Mouse (Mus musculus) liver, adult 2 months (tissue): Measurements from ENCODE around the gene Myh14. TPM values are rescaled to one million over a fixed set of nuclear protein-coding genes. Genes with fewer than 3 reads are reported as not detected.
A peak's percentile ranks its signal among the peaks of the same experiment; 100 is the strongest.

Experiments used
- DNase-seq: peaks from one replicate; pipeline ENCODE4 v3.0.0-alpha.2; 2011; ENCODE audit warnings: low read depth, low spot score; ENCODE audit errors: extremely low read depth
- H3K27ac ChIP-seq: fragments of 200-500 bp; replicated peaks from 2 replicates; pipeline ENCODE4 v1.5.1; 2012; ENCODE audit warnings: low read depth, mild to moderate bottlenecking, control low read depth, inconsistent platforms, low read length; ENCODE audit not compliant: insufficient read depth
- H3K27me3 ChIP-seq: fragments of 200-500 bp; 2 replicates; pipeline ENCODE4 v1.6.1; 2012; ENCODE audit warnings: mild to moderate bottlenecking, moderate library complexity, low read length, inconsistent platforms; ENCODE audit not compliant: control insufficient read depth, insufficient read depth
- H3K36me3 ChIP-seq: fragments of 200-500 bp; 2 replicates; pipeline ENCODE4 v1.6.1; 2012; ENCODE audit warnings: low read length, inconsistent platforms; ENCODE audit not compliant: control insufficient read depth, insufficient read depth
- H3K4me1 ChIP-seq: fragments of 200-500 bp; 2 replicates; pipeline ENCODE4 v1.6.1; 2011; ENCODE audit warnings: low read length; ENCODE audit not compliant: control insufficient read depth, insufficient read depth
- H3K4me3 ChIP-seq: fragments of 200-500 bp; 2 replicates; pipeline ENCODE4 v1.5.1; 2011; ENCODE audit warnings: low read depth, mild to moderate bottlenecking, control low read depth, low read length, moderate library complexity; ENCODE audit not compliant: insufficient read depth
- H3K79me2 ChIP-seq: fragments of 200-500 bp; 2 replicates; pipeline ENCODE4 v1.6.1; 2012; ENCODE audit warnings: inconsistent platforms, mild to moderate bottlenecking, low read length, moderate library complexity; ENCODE audit not compliant: control insufficient read depth, insufficient read depth
- H3K9ac ChIP-seq: fragments of 200-500 bp; 2 replicates; pipeline ENCODE4 v1.6.1; 2012; ENCODE audit warnings: low read depth, mild to moderate bottlenecking, control low read depth, inconsistent platforms, low read length
- CTCF ChIP-seq: fragments of 200-500 bp; IDR thresholded peaks from 2 replicates; pipeline ENCODE4 v1.5.1; 2011; ENCODE audit warnings: low read depth, low read length, control low read depth
- POLR2A ChIP-seq: fragments of 200-500 bp; IDR thresholded peaks from 2 replicates; pipeline ENCODE4 v1.6.1; 2011; ENCODE audit warnings: low read length, control low read depth; ENCODE audit not compliant: insufficient read depth; ENCODE audit errors: extremely low read depth
- WGBS: fragments of 180-500 bp; shearing (Covaris S2); methylation state at CpG from one replicate; pipeline ENCODE4 v1.1.7; 2018; 5-methylcytosine and 5-hydroxymethylcytosine counted together
- polyA plus RNA-seq: library from polyadenylated mRNA; depleted of rRNA; stranded (reverse); fragments of >200 nt; gene quantifications from 2 replicates; pipeline ENCODE4 v1.2.3, GENCODE M21; 2012
- total RNA-seq: library from RNA; depleted of rRNA; stranded (reverse); fragments of >200 nt; gene quantifications from 2 replicates; pipeline ENCODE4 v1.2.3, GENCODE M21; 2014

Myh14 gene
- total and polyA plus RNA-seq, 2 experiments = 5.6 to 7.0 TPM

GRCm38 (mm10) chr7:44695223-44695622 is 24.6 kb upstream of the Myh14 start:
- H3K79me2 ChIP-seq = no peaks in the 10 kb centered on the region
- peak; percentile 14 for DNase-seq
- H3K4me3 ChIP-seq = no peak overlapping the region
- TF ChIP-seq CTCF (no peak), POLR2A (no peak)
- H3K9ac ChIP-seq = no peak overlapping the region
- H3K27ac ChIP-seq = no peak overlapping the region
- WGBS = 64% methylated on average over 4 of the region's 4 CpGs
- H3K36me3 ChIP-seq = no peaks in the 10 kb centered on the region
- no peaks in the 10 kb centered on the region for H3K27me3 ChIP-seq
- H3K4me1 ChIP-seq = no peaks in the 10 kb centered on the region; the same call in 1 of the 2 replicates

GRCm38 (mm10) chr7:44693427-44694175 is 23.0 kb upstream of the Myh14 start:
- H3K27ac ChIP-seq = no peak overlapping the region
- H3K79me2 ChIP-seq = no peaks in the 10 kb centered on the region
- no peaks in the 10 kb centered on the region for H3K36me3 ChIP-seq
- WGBS = 68% methylated on average over 10 of the region's 10 CpGs
- TF ChIP-seq POLR2A (no peak), CTCF (no peak)
- H3K27me3 ChIP-seq = no peaks in the 10 kb centered on the region
- no peak overlapping the region for H3K4me3 ChIP-seq
- no peak overlapping the region for H3K9ac ChIP-seq
- no peaks in the 10 kb centered on the region; the same call in 1 of the 2 replicates for H3K4me1 ChIP-seq
- peak; percentile 2 for DNase-seq

DNA sequence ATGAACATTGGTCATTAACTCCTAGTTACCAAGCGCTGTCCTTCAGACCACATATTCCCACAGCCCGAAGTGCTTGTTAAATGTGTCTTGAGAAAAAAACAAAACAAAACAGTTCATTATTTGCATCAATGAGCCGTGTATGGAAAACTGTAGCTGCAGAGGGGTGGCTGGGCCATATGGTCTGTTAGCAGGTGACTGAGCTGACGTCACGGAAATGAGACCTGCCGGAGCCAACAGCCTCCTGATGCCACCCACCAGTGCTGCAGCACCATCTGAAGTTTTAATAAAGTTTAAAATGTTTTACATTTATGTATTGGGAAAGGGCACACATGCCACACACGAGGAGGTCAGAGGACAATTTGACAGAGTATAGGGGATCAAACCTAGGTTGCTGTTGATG is 18.7 kb upstream of the Myh14 start:
- H3K9ac ChIP-seq = no peak overlapping the region
- H3K79me2 ChIP-seq = no peaks in the 10 kb centered on the region
- H3K27ac ChIP-seq = no peak overlapping the region
- H3K36me3 ChIP-seq = no peaks in the 10 kb centered on the region
- H3K4me1 ChIP-seq = no peaks in the 10 kb centered on the region
- no peak overlapping the region for H3K4me3 ChIP-seq
- no peak for DNase-seq
- no peaks in the 10 kb centered on the region for H3K27me3 ChIP-seq
- TF ChIP-seq CTCF (no peak), POLR2A (no peak)
- WGBS = 94% methylated on average over 7 of the region's 7 CpGs

DNA sequence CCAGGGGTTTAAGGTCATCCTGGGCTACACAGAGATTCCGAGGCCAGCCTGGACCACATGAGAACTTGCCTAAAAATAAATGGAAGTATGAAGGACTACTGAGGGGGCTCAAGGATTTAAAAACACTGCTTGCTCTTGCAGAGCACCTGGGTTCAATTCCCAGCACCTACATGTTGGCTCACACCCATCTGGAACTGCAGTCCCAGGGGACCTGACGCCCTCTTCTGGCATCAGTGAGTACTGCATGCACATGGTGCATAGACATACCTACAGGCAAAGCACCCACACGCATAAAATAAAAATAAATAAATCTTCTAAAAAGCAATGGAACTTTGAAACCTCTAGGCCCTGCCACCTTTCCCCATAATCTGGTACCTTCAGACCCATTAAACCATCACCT is 18.2 kb upstream of the Myh14 start:
- H3K4me3 ChIP-seq = no peak overlapping the region
- H3K27me3 ChIP-seq = no peaks in the 10 kb centered on the region
- no peak overlapping the region for H3K27ac ChIP-seq
- no peaks in the 10 kb centered on the region for H3K79me2 ChIP-seq
- no peak overlapping the region for H3K9ac ChIP-seq
- DNase-seq = no peak
- WGBS = 71% methylated on average over 3 of the region's 3 CpGs
- TF ChIP-seq CTCF (peak; percentile 24; the same call in 1 of the 2 replicates), POLR2A (no peak)
- H3K4me1 ChIP-seq = no peaks in the 10 kb centered on the region
- H3K36me3 ChIP-seq = no peaks in the 10 kb centered on the region

DNA sequence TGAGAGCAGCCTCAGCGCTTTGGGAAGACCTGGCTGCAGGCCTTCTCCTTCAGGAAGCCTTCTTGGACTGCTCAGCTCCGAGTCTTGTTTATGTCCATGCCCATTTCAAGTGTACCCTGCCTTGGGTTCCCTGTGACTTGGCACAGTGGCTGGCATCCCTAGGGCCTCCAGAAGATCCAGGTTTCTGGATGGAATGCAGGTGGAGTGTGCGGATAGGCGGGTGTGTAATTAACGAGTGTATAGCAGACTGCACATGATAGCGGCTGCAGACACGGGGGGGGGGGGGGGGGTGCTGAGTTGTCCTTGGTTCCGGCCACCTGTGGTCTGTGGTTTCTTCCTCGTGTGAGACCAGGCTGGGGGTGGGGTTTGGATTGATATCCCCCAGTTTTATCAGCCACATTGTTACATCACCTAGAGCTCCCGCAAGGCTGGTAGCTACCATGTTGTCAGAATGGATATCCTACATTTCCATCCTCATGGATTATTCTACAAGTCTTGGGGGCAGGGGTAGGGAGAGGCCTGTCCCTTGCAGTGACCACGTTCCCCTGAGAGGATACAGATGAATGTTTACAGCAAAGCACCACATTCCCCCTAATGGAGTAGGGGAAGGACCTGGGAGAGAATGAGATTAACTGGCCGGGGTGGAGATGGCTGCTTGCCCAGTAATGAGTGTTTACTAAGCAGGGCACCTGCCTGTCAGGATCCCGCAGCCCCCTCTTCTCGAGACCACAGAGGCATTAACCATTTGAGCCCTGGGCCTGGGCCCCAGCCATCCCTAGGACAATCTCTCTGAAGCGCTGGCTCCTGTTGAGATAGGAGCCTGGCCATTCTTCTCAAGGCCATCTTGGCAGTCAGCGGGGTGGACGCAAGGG is 15.1 kb upstream of the Myh14 start:
- no peaks in the 10 kb centered on the region for H3K36me3 ChIP-seq
- H3K79me2 ChIP-seq = no peaks in the 10 kb centered on the region
- no peak for TF ChIP-seq POLR2A
- TF ChIP-seq CTCF = no peak
- H3K9ac ChIP-seq = no peak overlapping the region
- 63% methylated on average over 17 of the region's 17 CpGs for WGBS
- H3K4me1 ChIP-seq = no peaks in the 10 kb centered on the region
- no peaks in the 10 kb centered on the region for H3K27me3 ChIP-seq
- DNase-seq = no peak
- H3K27ac ChIP-seq = no peak overlapping the region
- no peak overlapping the region for H3K4me3 ChIP-seq

DNA sequence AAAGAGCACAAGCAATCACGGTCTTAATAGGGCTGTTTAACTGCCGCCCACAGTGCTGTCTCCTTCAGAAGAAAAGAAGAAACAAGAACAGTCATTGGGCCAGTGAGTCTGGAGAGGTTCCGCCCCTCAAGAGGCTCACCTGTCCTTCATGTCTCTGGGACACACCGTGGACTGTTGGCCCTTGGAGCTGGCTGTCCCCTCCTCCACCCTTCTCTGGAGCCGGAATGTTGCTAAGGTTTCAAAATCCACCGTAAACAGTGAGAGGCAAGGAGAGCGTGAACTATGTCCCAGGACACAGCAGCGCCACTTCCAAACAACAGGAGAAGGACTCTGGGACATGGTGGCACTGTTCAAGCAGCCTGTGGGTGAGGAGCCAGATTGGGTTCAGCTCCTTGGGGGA is 13.0 kb upstream of the Myh14 start:
- WGBS = 33% methylated on average over 8 of the region's 8 CpGs

More for the DNA sequence above, 13.0 kb upstream of the Myh14 start:
- Histone ChIP-seq H3K27me3 (no peaks in the 10 kb centered on the region), H3K9ac (no peak overlapping the region), H3K4me1 (no peaks in the 10 kb centered on the region), H3K79me2 (no peaks in the 10 kb centered on the region), H3K36me3 (no peaks in the 10 kb centered on the region), H3K27ac (no peak overlapping the region), H3K4me3 (no peak overlapping the region)
- peak; percentile 77 for DNase-seq
- TF ChIP-seq POLR2A (no peak), CTCF (no peak)
